Mouse (Mus musculus) urinary bladder, postnatal 36 days (tissue): ENCODE results near the gene Mrpl22.
"Not testable (repeated sequence)": the region's sequence is repeated elsewhere in the genome, so short reads cannot be mapped to it uniquely, and the experiment has no call there.

Source experiments
- DNase-seq, 2 experiments: peaks; one replicate each; pipeline ENCODE4 v3.0.0; 2022; ENCODE audit warnings: low spot score in 2 of 2, mixed read lengths in 1 of 2

Mrpl22 gene

GRCm38 (mm10) chr11:58228021-58228420, 56.6 kb downstream of the Mrpl22 start:
- not testable (repeated sequence) for DNase-seq
